ENCODE assay signal across 11 mouse cellular contexts in genomic region chr2:120000882-120001584, GRCm38 (mm10). TPM values are rescaled to one million over a fixed set of nuclear protein-coding genes. Genes with fewer than 3 reads are reported as not detected.
DNase-seq lines count a peak whose midpoint lies in the region; ATAC-seq and TF ChIP-seq lines count a peak whose summit lies in the region.
"Had no signal": no experiment of that assay in that cellular context is flagged by ENCODE, and none has a peak within 500 bp of the region (broad histone marks: within the 10 kb centered on the region; RNA-seq: fewer than 3 reads in every experiment).

No protein-coding gene starts in this region.

- H3K4me2 ChIP-seq in heart, embryonic 12.5 days, result no peak overlapping the region
- H3K4me2 ChIP-seq in limb, embryonic 13.5 days (replicated peaks), result no peak overlapping the region
- H3K4me2 ChIP-seq in stomach, postnatal 0 days (replicated peaks; ENCODE audit: low read depth), result no peak overlapping the region
- H3K4me2 ChIP-seq: midbrain, embryonic 15.5 days had no signal

- intact Hi-C loops in heart, postnatal 25 days (cut with DNase I), result no loop called here

- H3K9me3 ChIP-seq in heart, embryonic 12.5 days (replicated peaks), result no peaks in the 10 kb centered on the region
- no peaks in the 10 kb centered on the region for H3K9me3 ChIP-seq in megakaryocyte, embryonic 14.5 days
- H3K9me3 ChIP-seq in limb, embryonic 13.5 days, result no peaks in the 10 kb centered on the region
- H3K9me3 ChIP-seq in stomach, postnatal 0 days (ENCODE audit: control insufficient read depth, low read length), result no peaks in the 10 kb centered on the region
- H3K9me3 ChIP-seq: midbrain, embryonic 15.5 days had no signal

- WGBS in heart, embryonic 12.5 days, result 51% methylated on average over 3 of the region's 3 CpGs
- 61% methylated on average over 3 of the region's 3 CpGs for WGBS in limb, embryonic 13.5 days
- 62% methylated on average over 3 of the region's 3 CpGs for WGBS in stomach, postnatal 0 days

- 0 out of 2 replicates have a peak, but pooled peaks cover 2% of the 10 kb centered on the region for H3K36me3 ChIP-seq in heart, embryonic 12.5 days
- H3K36me3 ChIP-seq in megakaryocyte, embryonic 14.5 days (replicated peaks; ENCODE audit: low read length), result peaks cover 14% of the 10 kb centered on the region
- H3K36me3 ChIP-seq in limb, embryonic 13.5 days, result peaks cover 25% of the 10 kb centered on the region
- 0 out of 2 replicates have a peak, but pooled peaks cover 6% of the 10 kb centered on the region for H3K36me3 ChIP-seq in stomach, postnatal 0 days (ENCODE audit: control insufficient read depth, insufficient read depth, low read length)
- H3K36me3 ChIP-seq: midbrain, embryonic 15.5 days had no signal

- peaks cover 23% of the 10 kb centered on the region for H3K4me1 ChIP-seq in heart, embryonic 12.5 days (replicated peaks)
- H3K4me1 ChIP-seq in megakaryocyte, embryonic 14.5 days, result peaks cover 42% of the 10 kb centered on the region
- H3K4me1 ChIP-seq in limb, embryonic 13.5 days, result peaks cover 27% of the 10 kb centered on the region
- no peaks in the 10 kb centered on the region; the same call in 1 of the 2 replicates for H3K4me1 ChIP-seq in stomach, postnatal 0 days (replicated peaks; ENCODE audit: control insufficient read depth, insufficient read depth)
- H3K4me1 ChIP-seq: midbrain, embryonic 15.5 days had no signal

- H3K4me3 ChIP-seq in heart, embryonic 12.5 days, result no peak overlapping the region
- peak overlapping the region; percentile 40 for H3K4me3 ChIP-seq in megakaryocyte, embryonic 14.5 days (replicated peaks)
- no peak overlapping the region for H3K4me3 ChIP-seq in limb, embryonic 13.5 days
- H3K4me3 ChIP-seq in stomach, postnatal 0 days (ENCODE audit: low read depth, low read length), result no peak overlapping the region
- H3K4me3 ChIP-seq: erythroblast, embryonic 14.5 days; midbrain, embryonic 15.5 days had no signal

- no peak overlapping the region; the same call in 1 of the 2 replicates for H3K9ac ChIP-seq in heart, embryonic 12.5 days
- H3K9ac ChIP-seq in limb, embryonic 13.5 days, result peak overlapping the region; percentile 19; the same call in 1 of the 2 replicates
- no peak overlapping the region for H3K9ac ChIP-seq in stomach, postnatal 0 days (ENCODE audit: low read length)
- H3K9ac ChIP-seq: midbrain, embryonic 15.5 days had no signal

- no peak for TF ChIP-seq CTCF in stomach, postnatal 0 days (IDR thresholded peaks at IDR 0.05; ENCODE audit: low read depth)

- no peak for DNase-seq in heart, postnatal 25 days (ENCODE audit: low spot score)
- no peak for DNase-seq in stomach, postnatal 0 days (ENCODE audit: low spot score)
- no peak for DNase-seq in thymus, postnatal 10 days (ENCODE audit: low spot score in 2 of 2)
- no peak for DNase-seq in gastrocnemius, adult 18-20 months (ENCODE audit: low spot score)
- DNase-seq: thymus, adult 2 months had no signal

- H3K27ac ChIP-seq in heart, embryonic 12.5 days (ENCODE audit: poor library complexity, severe bottlenecking), result peak overlapping the region; percentile 42; the same call in 1 of the 2 replicates
- H3K27ac ChIP-seq in limb, embryonic 13.5 days, result peak overlapping the region; percentile 12; the same call in 1 of the 2 replicates
- peak overlapping the region; percentile 13; the same call in 1 of the 2 replicates for H3K27ac ChIP-seq in stomach, postnatal 0 days (replicated peaks)
- H3K27ac ChIP-seq: midbrain, embryonic 15.5 days had no signal

- peak; percentile 53; the same call in 1 of the 2 replicates for ATAC-seq in heart, embryonic 12.5 days (ENCODE audit: insufficient number of reproducible peaks, low FRiP score)
- ATAC-seq in megakaryocyte, adult 5-6 weeks (ENCODE audit: poor library complexity, severe bottlenecking), result no peak
- ATAC-seq in limb, embryonic 13.5 days (ENCODE audit: low FRiP score, low read depth), result peak; percentile 77; the same call in 1 of the 2 replicates
- ATAC-seq in stomach, postnatal 0 days (ENCODE audit: low FRiP score, low TSS enrichment), result no peak
- ATAC-seq: midbrain, embryonic 15.5 days had no signal

- H3K27me3 ChIP-seq in heart, embryonic 12.5 days (replicated peaks), result no peaks in the 10 kb centered on the region
- no peaks in the 10 kb centered on the region for H3K27me3 ChIP-seq in megakaryocyte, embryonic 14.5 days (replicated peaks)
- no peaks in the 10 kb centered on the region for H3K27me3 ChIP-seq in limb, embryonic 13.5 days
- no peaks in the 10 kb centered on the region for H3K27me3 ChIP-seq in stomach, postnatal 0 days (ENCODE audit: control insufficient read depth, insufficient read depth, low read length)
- H3K27me3 ChIP-seq: midbrain, embryonic 15.5 days had no signal

- TF ChIP-seq EP300 in stomach, postnatal 0 days (optimal IDR thresholded peaks at IDR 0.05), result no peak

RNA-seq across cellular contexts. Expression of gene Jmjd7, which starts 26.2 kb away (rescaled TPM):
- polyA plus RNA-seq in heart, embryonic 12.5 days (2016; fragmentation: Nextera tagmentation; extraction: Ambion mirVana), result 13.1 and 13.3 TPM in 2 replicates
- 1 to 10 TPM; 7.1 to 9.1 TPM for total RNA-seq in heart, postnatal 25 days (2021)
- polyA plus RNA-seq in megakaryocyte, embryonic 14.5 days (2012; ENCODE audit: insufficient read depth, low replicate concordance), result 4.2 and 5.5 TPM in 2 replicates
- total RNA-seq in megakaryocyte, adult 5-6 weeks (2015), result 4.5 and 8.0 TPM in 2 replicates
- total RNA-seq in megakaryocyte, adult 5-6 weeks (2017), result 2.3 and 5.4 TPM in 2 replicates
- polyA plus RNA-seq in limb, embryonic 13.5 days (2015; fragmentation: Nextera tagmentation; extraction: Ambion mirVana), result 23.1 and 24.2 TPM in 2 replicates
- 11.3 and 12.7 TPM in 2 replicates for polyA plus RNA-seq in stomach, postnatal 0 days (2015; fragmentation: Nextera tagmentation; extraction: Ambion mirVana)
- 1 to 10 TPM; 2.4 to 3.0 TPM for total RNA-seq in gastrocnemius, adult 18-20 months (2021)

RNA-seq across cellular contexts. Expression of gene Gm28042, which starts 26.3 kb away (rescaled TPM):
- polyA plus RNA-seq in heart, embryonic 12.5 days (2016; fragmentation: Nextera tagmentation; extraction: Ambion mirVana), result 2.3 and 3.2 TPM in 2 replicates
- total RNA-seq in heart, postnatal 25 days (2021), result under 1 TPM; 0.81 TPM
- polyA plus RNA-seq in megakaryocyte, embryonic 14.5 days (2012; ENCODE audit: insufficient read depth, low replicate concordance), result 0.16 TPM in 1 of 2 replicates, not detected in the other
- total RNA-seq in megakaryocyte, adult 5-6 weeks (2015), result 0.80 and 1.7 TPM in 2 replicates
- total RNA-seq in megakaryocyte, adult 5-6 weeks (2017), result 0.15 and 0.37 TPM in 2 replicates
- polyA plus RNA-seq in limb, embryonic 13.5 days (2015; fragmentation: Nextera tagmentation; extraction: Ambion mirVana), result 3.4 and 4.3 TPM in 2 replicates
- polyA plus RNA-seq in stomach, postnatal 0 days (2015; fragmentation: Nextera tagmentation; extraction: Ambion mirVana), result 4.3 and 5.6 TPM in 2 replicates
- total RNA-seq in gastrocnemius, adult 18-20 months (2021), result under 1 TPM; 0.41 to 0.52 TPM

RNA-seq across cellular contexts. Expression of gene Mapkbp1, which starts 28.5 kb away (rescaled TPM):
- polyA plus RNA-seq in heart, embryonic 12.5 days (2016; fragmentation: Nextera tagmentation; extraction: Ambion mirVana), result 3.3 and 3.8 TPM in 2 replicates
- total RNA-seq in heart, postnatal 25 days (2021), result 1 to 10 TPM; 8.4 to 9.1 TPM
- polyA plus RNA-seq in megakaryocyte, embryonic 14.5 days (2012; ENCODE audit: insufficient read depth, low replicate concordance), result 0.82 TPM in 1 of 2 replicates, not detected in the other
- 2.1 and 3.3 TPM in 2 replicates for total RNA-seq in megakaryocyte, adult 5-6 weeks (2015)
- total RNA-seq in megakaryocyte, adult 5-6 weeks (2017), result 2.6 and 2.8 TPM in 2 replicates
- polyA plus RNA-seq in limb, embryonic 13.5 days (2015; fragmentation: Nextera tagmentation; extraction: Ambion mirVana), result 3.8 and 3.9 TPM in 2 replicates
- 1.1 and 1.3 TPM in 2 replicates for polyA plus RNA-seq in stomach, postnatal 0 days (2015; fragmentation: Nextera tagmentation; extraction: Ambion mirVana)
- total RNA-seq in gastrocnemius, adult 18-20 months (2021), result 1 to 10 TPM; 6.0 to 6.2 TPM

RNA-seq across cellular contexts. Expression of gene Pla2g4b, which starts 32.2 kb away (rescaled TPM):
- 2.3 and 2.5 TPM in 2 replicates for polyA plus RNA-seq in heart, embryonic 12.5 days (2016; fragmentation: Nextera tagmentation; extraction: Ambion mirVana)
- total RNA-seq in heart, postnatal 25 days (2021), result 1 to 10 TPM; 1.7 to 2.8 TPM
- polyA plus RNA-seq in megakaryocyte, embryonic 14.5 days (2012; ENCODE audit: insufficient read depth, low replicate concordance), result 0.34 and 2.8 TPM in 2 replicates
- 0.43 and 1.3 TPM in 2 replicates for total RNA-seq in megakaryocyte, adult 5-6 weeks (2015)
- 0.12 and 0.66 TPM in 2 replicates for total RNA-seq in megakaryocyte, adult 5-6 weeks (2017)
- 2.4 and 3.2 TPM in 2 replicates for polyA plus RNA-seq in limb, embryonic 13.5 days (2015; fragmentation: Nextera tagmentation; extraction: Ambion mirVana)
- polyA plus RNA-seq in stomach, postnatal 0 days (2015; fragmentation: Nextera tagmentation; extraction: Ambion mirVana), result 8.0 and 8.7 TPM in 2 replicates
- total RNA-seq in gastrocnemius, adult 18-20 months (2021), result 1 to 10 TPM in 1 of 2 experiments, under 1 TPM in 1; 0.45 to 1.2 TPM

Comparison
In these comparisons a context has a peak if more than half of its experiments do, and no peak if none do; other contexts are left out.
1. ATAC-seq: peak in heart, embryonic 12.5 days (single experiment) and limb, embryonic 13.5 days (single experiment); none in megakaryocyte, adult 5-6 weeks (single experiment) and stomach, postnatal 0 days (single experiment).
2. Peak in every context shown above with its lines, with median percentiles within 50 percentile points of each other: H3K27ac ChIP-seq.